Mouse (Mus musculus): ENCODE results near the gene Mgat4e.

DNA sequence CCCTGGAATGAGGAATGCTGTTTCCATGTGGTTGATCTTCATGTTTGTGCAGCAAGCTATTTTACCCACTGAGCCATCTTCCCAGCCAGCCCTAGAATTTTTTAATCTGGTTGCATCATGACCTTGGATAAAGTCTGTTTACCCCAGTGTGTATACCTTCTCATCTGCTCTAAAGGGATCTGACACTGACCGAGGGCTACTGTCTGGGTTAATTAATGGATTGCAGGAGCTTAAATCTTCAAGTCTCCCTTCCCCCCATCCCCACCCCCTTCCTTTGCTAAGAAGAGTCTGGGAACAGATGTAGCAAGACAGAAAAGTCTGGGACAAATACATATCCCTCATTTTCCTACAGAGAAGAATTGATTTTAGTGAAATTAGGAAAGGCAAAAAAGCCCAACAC lies 18.0 kb upstream of the Mgat4e start:
- TF ChIP-seq POLR2A (IDR thresholded peaks at IDR 0.05; ENCODE audit: insufficient read length, low read depth) (no peak), TCF12 (IDR thresholded peaks at IDR 0.05; ENCODE audit: insufficient read depth, poor library complexity, severe bottlenecking) (no peak), USF1 (IDR thresholded peaks at IDR 0.05; ENCODE audit: low read depth) (no peak), MAX (IDR thresholded peaks at IDR 0.05; ENCODE audit: low read depth) (no peak)

Data from myocyte (in vitro differentiated cells).